Mouse (Mus musculus): Measurements from ENCODE around the gene Atxn1. TPM values are rescaled to one million over a fixed set of nuclear protein-coding genes. Genes with fewer than 3 reads are reported as not detected.

Gene Atxn1
- polyA plus RNA-seq, 1 experiment from 2014 or later = 7.7 TPM

DNA sequence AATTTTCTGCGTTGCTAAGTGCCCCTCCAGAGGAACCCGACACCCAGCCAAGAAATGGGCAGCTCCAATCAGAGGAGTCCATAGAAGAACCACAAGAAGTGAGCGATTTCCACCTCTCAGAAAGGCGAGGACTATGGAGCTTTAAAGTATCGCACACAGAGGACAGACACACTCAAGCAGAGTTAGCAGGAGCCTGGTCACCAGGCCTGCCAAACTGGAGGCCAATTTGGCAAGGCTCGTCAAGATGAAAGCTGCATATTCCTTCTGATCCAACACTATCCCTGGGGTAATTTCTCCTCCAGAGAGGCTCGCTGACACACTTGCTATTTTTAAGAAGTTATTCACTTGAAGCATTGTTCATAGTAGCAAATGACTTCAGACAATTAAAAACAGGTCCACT, 202.5 kb downstream of the Atxn1 start:
- Histone ChIP-seq H3K4me1 (replicated peaks) (no peaks in the 10 kb centered on the region), H3K36me3 (peaks cover 9% of the 10 kb centered on the region; the same call in 1 of the 2 replicates), H3K4me3 (no peak overlapping the region), H3K9ac (no peak overlapping the region), H3K4me2 (no peak overlapping the region), H3K9me3 (replicated peaks) (no peaks in the 10 kb centered on the region), H3K27ac (ENCODE audit: poor library complexity, severe bottlenecking) (no peak overlapping the region), H3K27me3 (replicated peaks) (no peaks in the 10 kb centered on the region)
- ATAC-seq (ENCODE audit: insufficient number of reproducible peaks, low FRiP score) = no peak
- WGBS = 77% methylated on average over 7 of the region's 7 CpGs

DNA sequence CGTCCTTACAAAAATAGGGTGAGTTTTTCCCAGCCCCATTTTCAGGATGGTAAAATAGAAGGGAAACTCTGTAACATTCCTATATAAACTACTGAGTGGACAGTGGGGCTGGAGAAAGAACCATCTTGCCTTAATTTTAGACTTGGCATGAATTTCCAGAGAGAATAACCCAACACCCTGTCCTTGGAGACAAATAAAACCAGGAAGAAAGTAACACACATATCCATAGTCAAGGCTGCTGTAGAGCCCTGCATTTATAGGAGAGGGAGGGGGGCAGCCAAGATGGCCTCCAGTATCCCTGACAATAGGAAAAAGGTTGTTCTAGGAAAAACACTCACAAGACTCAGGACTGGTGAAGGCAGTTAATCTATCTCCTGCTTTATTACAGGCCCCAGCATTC, 210.3 kb downstream of the Atxn1 start:
- Histone ChIP-seq H3K4me2 (no peak overlapping the region), H3K27ac (ENCODE audit: poor library complexity, severe bottlenecking) (no peak overlapping the region), H3K9ac (no peak overlapping the region), H3K4me1 (replicated peaks) (peaks cover 8% of the 10 kb centered on the region), H3K36me3 (peaks cover 22% of the 10 kb centered on the region; the same call in 1 of the 2 replicates), H3K9me3 (replicated peaks) (no peaks in the 10 kb centered on the region), H3K27me3 (replicated peaks) (no peaks in the 10 kb centered on the region), H3K4me3 (no peak overlapping the region)
- no peak for ATAC-seq (ENCODE audit: insufficient number of reproducible peaks, low FRiP score)
- 86% methylated on average over 1 of the region's 1 CpGs for WGBS

DNA sequence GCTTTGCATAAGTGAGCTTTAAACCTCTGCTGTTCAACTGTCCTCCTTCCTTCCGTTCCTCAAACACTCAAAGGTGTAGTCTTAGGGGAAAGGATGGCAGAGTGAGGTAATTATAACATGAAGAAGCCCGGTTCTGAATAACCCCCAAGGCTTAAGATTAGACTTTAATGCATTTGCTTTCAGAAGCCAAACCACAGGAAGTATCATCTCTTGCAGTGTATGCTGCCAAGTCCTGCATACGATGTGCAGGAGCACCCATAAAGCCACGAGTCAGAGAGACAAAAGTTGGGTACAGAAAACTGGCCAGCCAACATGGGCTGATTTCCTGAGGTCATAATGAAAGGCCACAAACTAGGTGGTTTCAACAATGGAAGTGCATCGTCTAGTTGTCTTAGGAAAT, 212.3 kb downstream of the Atxn1 start:
- peaks cover 25% of the 10 kb centered on the region for H3K4me1 ChIP-seq (replicated peaks)
- no peak for ATAC-seq (ENCODE audit: insufficient number of reproducible peaks, low FRiP score)

DNA sequence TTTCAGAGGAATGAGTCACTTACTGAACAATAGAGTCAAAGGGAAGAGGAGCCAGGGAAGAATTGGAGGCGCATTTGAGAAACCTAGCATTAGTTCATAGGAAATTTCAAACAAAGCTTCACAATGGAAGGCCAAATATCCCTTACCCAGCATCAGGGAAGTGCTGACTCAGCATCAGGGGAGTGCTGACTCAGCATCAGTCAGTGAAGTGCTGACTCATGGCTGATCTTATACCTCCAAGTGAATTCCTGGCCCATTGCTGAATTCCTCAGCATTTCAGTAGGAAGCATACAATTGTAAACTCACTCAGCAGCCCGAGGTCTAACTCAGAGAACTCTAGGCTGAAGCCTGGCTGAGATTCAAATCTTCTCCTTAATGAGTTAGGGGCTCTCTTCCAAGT, 213.6 kb downstream of the Atxn1 start:
- Histone ChIP-seq H3K4me2 (no peak overlapping the region), H3K4me1 (replicated peaks) (peaks cover 25% of the 10 kb centered on the region), H3K27me3 (replicated peaks) (no peaks in the 10 kb centered on the region), H3K36me3 (0 out of 2 replicates have a peak, but pooled peaks cover 3% of the 10 kb centered on the region), H3K27ac (ENCODE audit: poor library complexity, severe bottlenecking) (no peak overlapping the region), H3K9ac (no peak overlapping the region), H3K4me3 (no peak overlapping the region), H3K9me3 (replicated peaks) (no peaks in the 10 kb centered on the region)
- WGBS = 79% methylated on average over 2 of the region's 2 CpGs
- ATAC-seq (ENCODE audit: insufficient number of reproducible peaks, low FRiP score) = no peak

More for the DNA sequence above, 212.3 kb downstream of the Atxn1 start:
- no peak overlapping the region for H3K4me2 ChIP-seq
- H3K27me3 ChIP-seq (replicated peaks) = no peaks in the 10 kb centered on the region
- no peak overlapping the region for H3K9ac ChIP-seq
- H3K36me3 ChIP-seq = peaks cover 14% of the 10 kb centered on the region; the same call in 1 of the 2 replicates
- H3K9me3 ChIP-seq (replicated peaks) = no peaks in the 10 kb centered on the region
- no peak overlapping the region for H3K27ac ChIP-seq (ENCODE audit: poor library complexity, severe bottlenecking)
- no peak overlapping the region for H3K4me3 ChIP-seq
- WGBS = 71% methylated on average over 5 of the region's 5 CpGs

DNA sequence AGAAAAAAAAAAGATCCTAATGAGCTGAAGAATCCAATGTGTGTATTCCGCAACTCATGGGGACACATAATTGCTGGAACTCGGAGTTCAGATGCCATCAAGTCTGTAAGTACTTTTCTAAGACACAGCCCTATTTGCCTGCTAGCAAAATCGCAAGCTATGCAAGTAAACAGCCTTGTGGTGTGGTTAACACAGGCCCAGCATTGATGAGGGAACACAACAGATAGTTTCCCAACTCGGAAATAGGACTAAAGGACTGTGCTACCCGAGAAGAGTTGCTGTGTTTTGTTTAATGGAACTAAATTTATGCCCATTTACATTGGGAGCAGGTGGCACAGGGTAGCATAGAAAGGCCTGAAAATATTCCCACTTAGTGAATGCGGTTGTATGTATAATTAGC, 214.2 kb downstream of the Atxn1 start:
- no peak overlapping the region for H3K4me3 ChIP-seq
- 84% methylated on average over 6 of the region's 6 CpGs for WGBS
- no peak overlapping the region for H3K9ac ChIP-seq
- no peak for ATAC-seq (ENCODE audit: insufficient number of reproducible peaks, low FRiP score)
- no peak overlapping the region for H3K27ac ChIP-seq (ENCODE audit: poor library complexity, severe bottlenecking)
- no peaks in the 10 kb centered on the region for H3K27me3 ChIP-seq (replicated peaks)
- H3K4me2 ChIP-seq = no peak overlapping the region
- H3K9me3 ChIP-seq (replicated peaks) = no peaks in the 10 kb centered on the region
- peaks cover 25% of the 10 kb centered on the region for H3K4me1 ChIP-seq (replicated peaks)
- H3K36me3 ChIP-seq = 0 out of 2 replicates have a peak, but pooled peaks cover 3% of the 10 kb centered on the region

DNA sequence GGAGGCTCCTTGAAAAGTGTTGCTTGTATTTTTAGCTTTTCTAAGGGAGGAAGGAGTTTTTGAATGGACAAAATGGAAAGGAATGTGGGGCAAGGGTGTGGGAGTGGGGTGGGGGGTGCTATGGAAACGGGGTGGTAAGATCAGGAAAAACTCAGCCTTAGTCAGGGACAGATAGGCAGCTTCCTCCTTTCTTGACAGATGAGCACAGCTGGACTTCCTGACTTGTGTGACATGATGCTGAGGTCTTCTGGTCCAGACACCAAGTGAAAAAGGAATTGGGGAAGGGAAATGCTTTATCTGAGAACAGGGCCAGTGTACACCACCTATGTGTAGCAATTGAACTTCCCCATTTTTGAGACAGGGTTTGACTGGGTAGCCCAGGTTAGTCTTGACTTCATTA, 214.9 kb downstream of the Atxn1 start:
- peak; percentile 45; the same call in 1 of the 2 replicates for ATAC-seq (ENCODE audit: insufficient number of reproducible peaks, low FRiP score)

DNA sequence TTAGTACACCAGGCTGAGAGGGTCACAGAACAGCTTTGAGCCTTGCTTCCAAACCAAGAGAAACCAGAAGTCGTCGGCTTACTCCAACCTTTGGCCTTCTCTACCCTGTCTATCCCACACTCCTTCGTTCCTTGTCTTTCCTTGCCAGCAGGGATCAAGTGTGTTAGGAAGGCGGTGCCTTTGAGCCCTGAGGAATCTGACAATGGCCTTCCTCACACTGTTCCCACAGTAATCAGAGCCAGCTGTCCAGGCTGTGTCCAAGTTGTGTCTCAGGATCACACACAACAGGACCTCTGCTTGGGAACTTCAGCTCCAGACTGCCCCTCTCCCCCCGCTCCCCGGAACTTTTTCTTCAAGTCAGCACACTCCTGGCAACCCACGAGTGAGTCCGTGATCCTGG, 215.6 kb downstream of the Atxn1 start:
- WGBS = 66% methylated on average over 8 of the region's 8 CpGs
- peak overlapping the region; percentile 44; the same call in 1 of the 2 replicates for H3K27ac ChIP-seq (ENCODE audit: poor library complexity, severe bottlenecking)

More for the DNA sequence above, 214.9 kb downstream of the Atxn1 start:
- Histone ChIP-seq H3K4me1 (replicated peaks) (peaks cover 25% of the 10 kb centered on the region), H3K4me2 (no peak overlapping the region), H3K36me3 (no peaks in the 10 kb centered on the region), H3K9ac (no peak overlapping the region), H3K27me3 (replicated peaks) (no peaks in the 10 kb centered on the region), H3K4me3 (no peak overlapping the region), H3K27ac (ENCODE audit: poor library complexity, severe bottlenecking) (peak overlapping the region; percentile 44; the same call in 1 of the 2 replicates), H3K9me3 (replicated peaks) (no peaks in the 10 kb centered on the region)
- WGBS = 21% methylated on average over 1 of the region's 1 CpGs

DNA sequence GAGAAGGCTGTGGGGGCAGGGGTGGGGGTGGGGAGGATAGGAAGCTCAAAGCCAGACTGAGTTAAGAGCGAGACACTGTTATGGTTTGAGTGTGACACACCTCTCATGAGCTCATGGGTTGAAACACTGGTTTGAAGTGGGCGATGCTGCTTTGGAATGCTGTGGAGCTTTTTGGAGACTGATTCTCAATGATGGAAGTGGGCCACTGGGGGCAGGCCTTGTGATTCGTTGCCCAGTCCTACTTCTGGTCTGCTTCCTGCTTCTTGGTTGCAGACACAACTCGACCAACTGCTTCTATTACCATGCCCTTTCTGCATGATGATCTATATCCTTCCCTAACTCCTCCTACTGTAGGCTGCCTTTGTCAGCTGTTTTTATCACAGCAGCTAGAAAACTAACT, 216.1 kb downstream of the Atxn1 start:
- ATAC-seq (ENCODE audit: insufficient number of reproducible peaks, low FRiP score) = no peak
- H3K9me3 ChIP-seq (replicated peaks) = no peaks in the 10 kb centered on the region
- no peak overlapping the region for H3K4me3 ChIP-seq
- 67% methylated on average over 4 of the region's 4 CpGs for WGBS
- H3K9ac ChIP-seq = no peak overlapping the region
- H3K27ac ChIP-seq (ENCODE audit: poor library complexity, severe bottlenecking) = peak overlapping the region; percentile 40; the same call in 1 of the 2 replicates
- no peaks in the 10 kb centered on the region for H3K27me3 ChIP-seq (replicated peaks)
- H3K4me1 ChIP-seq (replicated peaks) = peaks cover 33% of the 10 kb centered on the region
- H3K36me3 ChIP-seq = no peaks in the 10 kb centered on the region
- H3K4me2 ChIP-seq = no peak overlapping the region

More for the DNA sequence above, 215.6 kb downstream of the Atxn1 start:
- no peaks in the 10 kb centered on the region for H3K27me3 ChIP-seq (replicated peaks)
- ATAC-seq (ENCODE audit: insufficient number of reproducible peaks, low FRiP score) = no peak
- peaks cover 29% of the 10 kb centered on the region for H3K4me1 ChIP-seq (replicated peaks)
- no peaks in the 10 kb centered on the region for H3K36me3 ChIP-seq
- no peaks in the 10 kb centered on the region for H3K9me3 ChIP-seq (replicated peaks)
- H3K4me3 ChIP-seq = no peak overlapping the region
- H3K4me2 ChIP-seq = no peak overlapping the region
- no peak overlapping the region for H3K9ac ChIP-seq

DNA sequence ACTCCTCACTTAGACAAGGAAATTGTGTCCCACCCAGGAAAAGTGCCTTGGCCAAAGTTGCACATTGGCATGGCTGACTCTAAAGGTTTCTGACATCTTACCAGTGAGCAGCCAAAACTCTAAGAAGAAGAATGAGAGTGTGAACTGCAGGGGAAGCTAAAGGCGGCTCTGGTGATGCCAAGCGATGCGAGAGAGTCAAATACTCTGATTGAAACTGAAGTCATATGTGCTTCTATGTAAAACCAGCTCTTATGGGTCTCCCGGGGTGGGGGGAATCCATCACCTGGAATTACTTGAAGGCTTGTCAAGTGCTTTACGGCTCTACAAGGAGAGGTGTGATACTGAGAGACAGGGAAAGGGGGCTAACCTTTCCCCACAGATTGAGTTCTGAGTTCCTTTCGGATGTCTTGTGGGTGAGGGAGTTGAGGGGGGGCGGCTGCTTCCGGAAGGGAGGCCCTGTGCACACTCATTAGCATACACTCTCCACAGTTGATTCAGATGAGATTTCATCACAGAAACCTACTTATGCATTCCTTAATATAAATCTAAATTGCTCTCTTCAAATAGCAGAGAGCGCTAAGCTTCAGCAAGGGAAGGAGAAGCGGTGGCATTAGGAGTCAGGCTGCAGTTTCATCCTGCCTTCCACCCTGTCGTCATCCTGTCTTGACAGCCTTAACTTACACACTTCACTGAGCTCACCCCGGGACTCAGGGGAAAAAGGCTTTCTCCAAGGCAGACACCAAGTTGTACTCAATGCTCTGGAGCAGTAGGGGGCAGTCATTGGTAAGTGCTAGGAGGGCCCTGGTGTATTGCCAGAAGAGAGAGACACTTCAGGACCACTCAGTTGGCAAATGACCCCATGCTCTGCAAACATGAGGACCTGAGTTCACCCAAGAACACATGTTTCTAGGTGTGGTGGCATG, 218.7 kb downstream of the Atxn1 start:
- no peak overlapping the region for H3K4me2 ChIP-seq
- H3K9me3 ChIP-seq (replicated peaks) = no peaks in the 10 kb centered on the region
- 70% methylated on average over 12 of the region's 12 CpGs for WGBS
- no peak overlapping the region for H3K4me3 ChIP-seq
- no peak for ATAC-seq (ENCODE audit: insufficient number of reproducible peaks, low FRiP score)
- H3K9ac ChIP-seq = no peak overlapping the region
- no peaks in the 10 kb centered on the region for H3K27me3 ChIP-seq (replicated peaks)
- no peak overlapping the region for H3K27ac ChIP-seq (ENCODE audit: poor library complexity, severe bottlenecking)
- peaks cover 35% of the 10 kb centered on the region for H3K4me1 ChIP-seq (replicated peaks)
- H3K36me3 ChIP-seq = no peaks in the 10 kb centered on the region

DNA sequence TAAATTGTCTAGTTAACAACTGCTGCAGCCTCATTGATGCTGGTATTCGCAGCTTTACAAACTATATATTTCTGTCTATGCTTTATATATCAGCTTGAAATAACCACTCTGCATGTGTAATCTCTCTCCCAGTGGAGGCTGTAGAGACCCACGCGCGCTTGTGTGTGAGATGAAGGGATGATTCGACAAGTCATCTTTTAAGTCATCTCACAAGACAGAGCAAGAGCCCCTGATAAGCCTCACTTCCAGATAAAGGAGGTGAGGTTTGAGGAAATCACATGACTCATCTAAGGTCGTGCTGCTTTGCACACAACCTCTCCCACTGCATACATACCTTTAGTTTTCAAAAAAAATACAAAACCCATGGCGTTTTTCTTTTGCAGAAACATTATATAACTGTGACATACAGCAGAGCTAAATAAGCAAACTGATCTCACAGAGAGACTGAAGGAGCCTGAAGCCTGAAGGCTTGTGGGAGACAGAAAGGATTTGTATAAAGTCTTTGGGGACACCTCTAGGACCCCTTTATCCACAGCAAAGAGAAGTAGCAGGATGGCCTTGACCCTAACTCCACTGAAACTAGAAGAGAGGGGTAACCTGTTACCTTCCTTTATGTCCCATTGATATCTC, 219.9 kb downstream of the Atxn1 start:
- 58% methylated on average over 7 of the region's 7 CpGs for WGBS
- Histone ChIP-seq H3K4me2 (no peak overlapping the region), H3K9me3 (replicated peaks) (no peaks in the 10 kb centered on the region), H3K36me3 (no peaks in the 10 kb centered on the region), H3K4me3 (no peak overlapping the region), H3K4me1 (replicated peaks) (peaks cover 31% of the 10 kb centered on the region), H3K27me3 (replicated peaks) (no peaks in the 10 kb centered on the region), H3K9ac (no peak overlapping the region), H3K27ac (ENCODE audit: poor library complexity, severe bottlenecking) (no peak overlapping the region)
- ATAC-seq (ENCODE audit: insufficient number of reproducible peaks, low FRiP score) = no peak

DNA sequence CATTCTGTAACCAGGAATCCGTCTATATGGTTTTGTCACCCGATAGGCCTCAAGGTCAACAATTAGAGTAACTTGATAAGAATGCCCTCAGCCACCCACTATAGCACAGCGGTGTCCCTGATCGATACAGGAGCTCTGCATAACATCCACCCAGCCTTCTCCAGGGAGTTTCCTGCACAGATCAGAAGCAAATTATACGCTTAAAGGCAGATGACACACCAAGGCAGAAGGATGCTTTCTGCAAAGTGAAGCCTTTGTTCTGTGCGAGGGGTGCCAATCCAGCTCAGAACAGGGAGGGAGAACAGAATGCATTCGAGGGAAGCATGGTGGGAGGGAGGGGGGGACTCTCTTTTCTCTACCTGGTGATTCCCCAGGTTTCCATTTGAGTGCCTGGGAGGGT, 221.0 kb downstream of the Atxn1 start:
- Histone ChIP-seq H3K4me3 (no peak overlapping the region), H3K4me2 (no peak overlapping the region), H3K27me3 (replicated peaks) (no peaks in the 10 kb centered on the region), H3K9me3 (replicated peaks) (no peaks in the 10 kb centered on the region), H3K4me1 (replicated peaks) (peaks cover 25% of the 10 kb centered on the region), H3K9ac (no peak overlapping the region), H3K27ac (ENCODE audit: poor library complexity, severe bottlenecking) (no peak overlapping the region), H3K36me3 (peaks cover 5% of the 10 kb centered on the region; the same call in 1 of the 2 replicates)
- 50% methylated on average over 7 of the region's 7 CpGs for WGBS
- ATAC-seq (ENCODE audit: insufficient number of reproducible peaks, low FRiP score) = no peak

Data from heart, embryonic 12.5 days (tissue).